Mouse (Mus musculus) ES-E14 (cell line): ENCODE measurements around the gene Ell2. TPM values are rescaled to one million over a fixed set of nuclear protein-coding genes. Genes with fewer than 3 reads are reported as not detected.

Experiments
- DNase-seq: peaks from one replicate; pipeline ENCODE4 v3.0.0-alpha.2; 2013; ENCODE audit warnings: low read depth, low spot score
- H3K27ac ChIP-seq: 2 replicates; pipeline ENCODE4 v1.5.1; 2012; ENCODE audit warnings: low read depth, mild to moderate bottlenecking, low read length, moderate library complexity, mixed read lengths; ENCODE audit not compliant: poor library complexity, insufficient read depth, severe bottlenecking
- H3K36me3 ChIP-seq: 2 replicates; pipeline ENCODE4 v1.6.1; 2012; ENCODE audit warnings: mild to moderate bottlenecking, low read length, moderate library complexity, mixed read lengths; ENCODE audit not compliant: control insufficient read depth, poor library complexity, insufficient read depth, severe bottlenecking
- H3K4me1 ChIP-seq, 2 experiments: fragments of 150-350 bp in 1 of 2; sonication (generic) in 1 of 2; 2 replicates each; pipeline ENCODE4 v1.6.1; 2012; ENCODE audit warnings: low read length in 2 of 2, mild to moderate bottlenecking in 1 of 2, mixed read lengths in 1 of 2; ENCODE audit not compliant: control insufficient read depth in 2 of 2, insufficient read depth in 2 of 2, poor library complexity in 1 of 2
- H3K4me3 ChIP-seq, 2 experiments: fragments of 150-350 bp in 1 of 2; sonication (generic) in 1 of 2; 2 replicates each; pipeline ENCODE4 v1.5.1; 2012; ENCODE audit warnings: low read length in 2 of 2, low read depth in 1 of 2, mild to moderate bottlenecking in 1 of 2, mixed read lengths in 1 of 2; ENCODE audit not compliant: insufficient read depth in 1 of 2, poor library complexity in 1 of 2, severe bottlenecking in 1 of 2
- H3K9ac ChIP-seq: 2 replicates; pipeline ENCODE4 v1.6.1; 2012; ENCODE audit warnings: low read depth, mild to moderate bottlenecking, low read length, mixed read lengths; ENCODE audit not compliant: poor library complexity, insufficient read depth, severe bottlenecking
- H3K9me3 ChIP-seq: fragments of 150-350 bp; sonication (generic); 2 replicates; pipeline ENCODE4 v1.6.1; 2012; ENCODE audit warnings: low read depth, mild to moderate bottlenecking, low read length; ENCODE audit not compliant: control insufficient read depth, insufficient read depth
- CHD2 ChIP-seq: IDR thresholded peaks from 2 replicates; pipeline ENCODE4 v1.6.1; 2014; ENCODE audit warnings: mild to moderate bottlenecking, low read depth, low read length, inconsistent platforms
- HCFC1 ChIP-seq: IDR thresholded peaks from 2 replicates; pipeline ENCODE4 v1.6.1; 2012; ENCODE audit warnings: low read length, inconsistent platforms, borderline replicate concordance; ENCODE audit not compliant: insufficient read depth
- MAFK ChIP-seq: IDR thresholded peaks from 2 replicates; pipeline ENCODE4 v1.6.1; 2014; ENCODE audit warnings: mild to moderate bottlenecking, low read depth, low read length, inconsistent platforms; ENCODE audit not compliant: insufficient read depth
- ZC3H11A ChIP-seq: IDR thresholded peaks from 2 replicates; pipeline ENCODE4 v1.6.1; 2012; ENCODE audit warnings: low read depth, mild to moderate bottlenecking, inconsistent platforms, low read length, borderline replicate concordance
- ZNF384 ChIP-seq: IDR thresholded peaks from 2 replicates; pipeline ENCODE4 v1.6.1; 2012; ENCODE audit warnings: low read depth, low read length, inconsistent platforms
- in situ Hi-C, 2 experiments: fragments of 600-800 bp; cut with MboI; formaldehyde crosslinking; loops; one replicate each; pipeline ENCODE4 v1.15.1; 2025; ENCODE audit warnings: low sequenced_read_pairs in 2 of 2, inconsistent platforms in 1 of 2; ENCODE audit not compliant: unreplicated experiment in 2 of 2
- total RNA-seq: library from RNA; depleted of rRNA; stranded (reverse); fragments of 300-350 nt; gene quantifications from 2 replicates; pipeline ENCODE4 v1.2.3, GENCODE M21; 2012

Gene Ell2
- total RNA-seq, 1 experiment: 21.4 TPM

DNA sequence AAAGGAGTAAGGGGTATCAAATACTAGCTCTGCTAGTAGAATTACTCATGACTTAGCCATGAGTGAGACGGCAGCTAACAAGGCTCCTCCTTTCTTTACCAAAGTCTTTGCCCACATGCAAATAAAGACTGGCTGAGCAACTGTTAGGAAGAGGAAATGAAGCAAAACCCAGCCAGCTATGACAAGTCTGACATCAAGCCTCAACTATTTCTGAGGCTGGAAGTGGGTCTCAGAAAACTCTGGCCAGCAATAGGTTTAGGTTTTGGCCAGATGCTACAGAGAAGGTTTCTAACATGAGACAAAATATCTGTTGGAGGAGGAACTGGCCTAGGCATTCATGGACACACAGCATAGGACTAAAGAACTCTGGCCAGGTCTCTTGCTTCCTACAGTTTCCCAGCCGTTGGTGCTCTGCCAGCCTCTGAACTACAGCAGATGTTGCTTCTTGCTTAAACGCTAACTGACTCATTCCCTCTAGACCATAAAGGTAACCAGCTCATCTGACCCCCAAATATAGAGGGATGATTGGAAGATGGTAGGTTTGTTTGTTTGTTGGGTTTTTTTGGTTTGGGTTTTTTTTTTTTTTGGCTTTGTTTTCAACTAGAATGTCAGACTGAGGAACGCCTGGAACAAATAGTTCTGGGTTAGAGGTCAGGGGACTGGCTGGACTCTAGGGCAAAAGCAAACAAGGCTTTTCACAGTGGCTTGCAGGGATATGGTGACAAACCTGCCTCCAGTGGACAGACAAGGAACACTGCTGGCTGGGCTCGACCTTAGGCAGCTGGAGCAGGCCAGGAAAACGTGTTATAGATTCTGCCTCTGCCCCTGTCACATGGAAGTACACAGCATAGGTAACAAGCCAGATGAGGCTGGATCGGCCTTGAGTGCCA is 92.1 kb downstream of the Ell2 start:
- Histone ChIP-seq H3K4me1 (peaks cover 0 to 18% of the 10 kb centered on the region in 2 experiments; a peak in 2 of 4 replicates), H3K27ac (no peak overlapping the region), H3K4me3 (no peak overlapping the region), H3K9me3 (no peaks in the 10 kb centered on the region), H3K9ac (no peak overlapping the region), H3K36me3 (no peaks in the 10 kb centered on the region)
- TF ChIP-seq ZC3H11A (no peak), CHD2 (no peak), MAFK (no peak), ZNF384 (no peak), HCFC1 (no peak)
- no peak for DNase-seq
- in situ Hi-C loops: loop anchor here in 1 of 2 experiments (10.0 kb wide), 1 partner anchor 574 kb away; no protein-coding TSS in a partner anchor

DNA sequence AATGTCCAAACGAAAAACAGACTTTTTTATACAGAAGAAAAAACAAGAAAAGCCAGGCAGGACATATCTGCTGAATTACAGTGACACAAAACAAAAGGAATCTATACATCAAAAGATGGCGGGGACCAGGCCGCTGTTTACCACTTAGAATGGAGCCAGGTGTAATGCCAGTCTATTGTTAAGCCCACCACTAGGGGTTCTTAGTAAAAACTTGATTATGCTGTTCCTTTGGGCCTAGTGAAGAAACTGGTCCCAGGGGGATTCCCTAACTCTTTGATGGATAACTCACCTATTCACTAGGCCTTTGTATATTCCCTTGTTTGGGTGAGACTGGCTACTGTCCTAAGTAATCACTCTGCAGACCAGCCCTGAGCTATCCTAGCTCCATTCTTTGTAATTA is 92.9 kb downstream of the Ell2 start:
- TF ChIP-seq ZNF384 (no peak), MAFK (no peak), CHD2 (no peak), ZC3H11A (no peak), HCFC1 (no peak)
- Histone ChIP-seq H3K9me3 (no peaks in the 10 kb centered on the region), H3K27ac (no peak overlapping the region), H3K36me3 (no peaks in the 10 kb centered on the region), H3K9ac (no peak overlapping the region), H3K4me3 (no peak overlapping the region), H3K4me1 (peaks cover 0 to 12% of the 10 kb centered on the region in 2 experiments; a peak in 2 of 4 replicates)
- in situ Hi-C loops: loop anchor here in 1 of 2 experiments (10.0 kb wide), 1 partner anchor 575 kb away; no protein-coding TSS in a partner anchor
- no peak for DNase-seq

DNA sequence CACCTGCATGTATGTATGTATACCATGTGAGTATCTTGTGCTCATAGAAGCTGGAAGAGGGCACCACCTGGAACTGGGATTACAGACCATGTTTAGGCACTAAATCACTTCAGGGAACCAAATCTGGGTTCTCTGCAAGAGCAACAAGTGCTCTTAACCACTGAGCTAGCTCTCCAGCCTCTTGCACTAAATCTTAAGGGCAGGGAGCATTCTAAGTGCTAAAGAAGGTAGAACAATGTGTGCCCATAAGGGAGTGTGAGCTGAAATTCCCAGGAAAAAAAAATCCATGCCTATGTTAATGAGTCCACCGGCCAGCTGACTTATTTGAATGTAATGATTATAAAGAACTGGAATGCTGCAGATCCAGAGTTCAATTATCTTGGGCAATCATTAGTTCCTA is 101.4 kb downstream of the Ell2 start:
- H3K36me3 ChIP-seq: no peaks in the 10 kb centered on the region
- H3K27ac ChIP-seq: no peak overlapping the region
- no peak overlapping the region for H3K9ac ChIP-seq
- in situ Hi-C loops: no loop called here
- peaks cover 0 to 2% of the 10 kb centered on the region in 2 experiments; a peak in 1 of 4 replicates for H3K4me1 ChIP-seq
- no peaks in the 10 kb centered on the region for H3K9me3 ChIP-seq
- no peak for DNase-seq
- H3K4me3 ChIP-seq: no peak overlapping the region
- TF ChIP-seq ZNF384 (no peak), CHD2 (no peak), ZC3H11A (no peak), HCFC1 (no peak), MAFK (no peak)

DNA sequence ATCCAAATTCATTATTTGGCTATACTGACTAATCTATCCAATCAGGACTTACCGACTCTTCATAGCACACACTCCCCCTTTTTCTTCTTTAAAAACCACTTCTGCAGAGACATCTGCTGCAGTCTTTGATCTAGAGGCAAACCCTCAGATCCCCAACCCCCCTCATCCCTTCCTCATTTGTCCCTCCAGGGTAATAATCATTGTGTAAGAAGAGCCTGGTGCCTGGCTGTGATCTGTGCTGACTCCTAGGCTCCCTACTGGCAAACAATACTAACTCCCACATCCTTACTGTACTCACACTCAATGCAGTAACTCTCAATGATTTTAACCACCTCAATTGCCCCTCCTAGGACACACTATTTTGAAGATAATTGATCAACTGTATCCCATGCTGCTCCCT is 103.4 kb downstream of the Ell2 start:
- H3K9me3 ChIP-seq: no peaks in the 10 kb centered on the region
- TF ChIP-seq CHD2 (no peak), ZC3H11A (no peak), HCFC1 (no peak), MAFK (no peak), ZNF384 (no peak)
- in situ Hi-C loops: no loop called here
- H3K4me1 ChIP-seq: no peaks in the 10 kb centered on the region
- no peak overlapping the region for H3K9ac ChIP-seq
- no peak overlapping the region for H3K4me3 ChIP-seq
- H3K36me3 ChIP-seq: no peaks in the 10 kb centered on the region
- DNase-seq: no peak
- no peak overlapping the region for H3K27ac ChIP-seq
